Mouse (Mus musculus): ENCODE data around the gene Ing5. TPM values are rescaled to one million over a fixed set of nuclear protein-coding genes. Genes with fewer than 3 reads are reported as not detected.
"Not testable (repeated sequence)": the region's sequence is repeated elsewhere in the genome, so short reads cannot be mapped to it uniquely, and the experiment has no call there.

Ing5 gene
- total RNA-seq, 2 experiments from 2014 or later = 10.7 to 12.6 TPM

GRCm38 (mm10) chr1:93805221-93805951 lies 1.6 kb downstream of the Ing5 start:
- DNase-seq (ENCODE audit: low spot score) = no peak
- intact Hi-C loops (cut with DNase I) = loop anchor here (10.0 kb wide), 1 partner anchor 291 kb away; the partner anchor contains the start of gene Farp2

- no peak for DNase-seq (ENCODE audit: low spot score)
- intact Hi-C loops (cut with DNase I) = loop anchor here (10.0 kb wide), 1 partner anchor 294 kb away; the partner anchor contains the start of gene Farp2
These were observed 5.1 kb downstream of the Ing5 start for GRCm38 (mm10) chr1:93808871-93809270.

DNA sequence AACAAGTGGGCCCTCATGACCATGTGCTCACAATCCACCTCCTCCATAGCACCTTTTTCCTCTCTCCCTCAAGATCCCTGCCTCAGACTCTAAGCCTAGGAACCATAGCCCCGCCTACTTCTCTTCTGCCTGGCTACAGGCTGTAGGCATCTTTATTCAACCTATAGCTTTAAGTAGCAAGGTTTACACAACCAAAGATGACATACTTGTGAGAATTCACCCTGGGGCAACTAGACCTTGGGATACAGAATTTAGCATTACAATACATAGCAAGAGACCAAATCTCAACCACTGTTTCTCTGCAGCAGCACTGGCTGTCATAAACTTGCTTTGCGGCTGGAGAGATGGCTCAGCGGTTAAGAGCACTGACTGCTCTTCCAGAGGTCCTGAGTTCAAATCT lies 6.2 kb downstream of the Ing5 start:
- intact Hi-C loops (cut with DNase I) = no loop called here

GRCm38 (mm10) chr1:93811495-93812039 lies 7.8 kb downstream of the Ing5 start:
- intact Hi-C loops (cut with DNase I) = no loop called here

More for the DNA sequence above, 6.2 kb downstream of the Ing5 start:
- no peak for DNase-seq (ENCODE audit: low spot score)

GRCm38 (mm10) chr1:93817823-93818532 lies 14.2 kb downstream of the Ing5 start:
- no peak for DNase-seq (ENCODE audit: low spot score)
- intact Hi-C loops (cut with DNase I) = no loop called here

More at GRCm38 (mm10) chr1:93811495-93812039, 7.8 kb downstream of the Ing5 start:
- no peak for DNase-seq (ENCODE audit: low spot score)

GRCm38 (mm10) chr1:93818722-93819121 lies 15.0 kb downstream of the Ing5 start:
- intact Hi-C loops (cut with DNase I) = no loop called here
- DNase-seq (ENCODE audit: low spot score) = no peak

DNA sequence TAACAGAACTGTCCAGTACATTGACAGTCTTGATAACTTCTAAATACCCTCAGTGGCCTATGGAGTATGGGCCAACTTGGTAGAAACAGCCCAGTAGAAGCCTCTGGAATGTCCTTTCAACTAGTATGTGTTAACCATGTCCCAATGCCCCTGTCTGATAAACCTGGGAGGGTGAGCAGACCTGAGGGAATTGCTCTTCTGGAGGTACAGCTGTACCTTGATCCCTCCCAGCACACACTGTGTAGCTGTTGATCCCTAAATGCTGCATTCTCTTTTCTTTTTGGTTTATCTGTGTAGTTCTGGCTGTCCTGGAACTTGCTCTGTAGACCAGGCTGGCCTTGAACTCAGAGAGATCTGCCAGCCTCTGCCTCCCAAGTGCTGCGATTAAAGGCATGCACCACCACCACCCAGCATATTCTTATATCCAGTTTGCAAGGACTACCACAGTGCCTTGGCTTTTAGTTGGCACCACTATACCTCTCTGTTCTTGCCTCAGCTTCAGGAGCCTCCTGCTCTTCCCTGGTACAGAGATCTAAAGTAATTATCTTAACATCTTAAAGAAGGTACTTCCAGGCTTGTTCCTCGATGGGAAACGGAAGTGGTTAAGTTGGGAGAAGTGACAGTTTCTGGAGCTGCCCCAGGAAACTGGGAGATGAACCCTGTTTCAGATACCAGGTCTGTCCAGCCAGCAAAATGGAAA lies 20.2 kb downstream of the Ing5 start:
- intact Hi-C loops (cut with DNase I) = no loop called here
- no peak for DNase-seq (ENCODE audit: low spot score)

DNA sequence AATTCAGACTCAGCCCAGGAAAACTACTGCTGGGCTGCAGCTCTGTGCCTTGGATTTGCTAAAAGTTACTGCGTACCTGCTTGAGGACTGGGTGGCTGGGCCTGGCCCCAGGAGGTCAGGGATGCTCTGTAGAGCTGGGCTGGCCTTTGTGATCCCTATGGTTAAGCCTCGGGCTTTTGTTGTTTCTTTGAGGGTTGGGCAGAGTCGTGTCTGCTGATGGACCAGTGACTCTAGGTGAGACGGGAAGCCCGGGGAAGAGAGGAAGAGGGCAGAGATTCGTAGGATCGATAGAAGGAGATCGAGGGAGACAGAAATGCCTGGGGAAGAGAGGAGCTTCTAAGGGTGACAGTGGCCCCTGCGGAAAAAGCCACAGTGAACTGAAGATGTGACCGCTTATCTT lies 20.8 kb downstream of the Ing5 start, which contains the start of gene D2hgdh:
Gene D2hgdh (plus strand): TSS at position 301 of the 400 bp plus-strand sequence.
- no peak for DNase-seq (ENCODE audit: low spot score)
- intact Hi-C loops (cut with DNase I) = no loop called here

DNA sequence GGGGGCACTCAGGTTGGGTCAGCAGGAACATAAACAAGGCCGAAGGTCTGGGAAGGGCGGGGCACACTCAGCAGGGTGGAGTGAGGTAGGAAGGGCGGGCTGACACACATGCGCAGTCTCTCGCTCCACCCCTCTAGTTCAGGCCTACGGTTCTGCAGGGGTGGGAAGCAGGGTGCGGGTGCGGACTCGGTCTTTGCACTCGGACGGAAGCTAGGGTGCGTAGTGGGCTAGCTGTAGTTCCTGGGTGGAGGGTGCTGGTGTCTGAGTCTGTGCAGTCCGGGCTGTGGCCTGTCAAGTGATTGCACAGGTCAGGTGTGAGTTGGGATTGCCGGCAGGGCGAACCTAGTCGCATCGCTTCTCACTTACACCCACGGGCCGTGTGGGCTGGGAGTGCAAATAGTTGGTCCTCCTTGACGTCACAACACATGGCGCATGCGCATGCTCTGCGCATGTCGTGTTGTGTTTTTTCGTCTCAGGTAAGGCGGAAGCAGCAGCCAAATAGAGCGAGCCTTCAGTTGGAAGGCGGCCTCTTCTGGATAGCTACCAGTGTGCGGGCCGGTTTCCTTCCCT lies 21.4 kb downstream of the Ing5 start:
- peak; percentile 92 for DNase-seq (ENCODE audit: low spot score)
- intact Hi-C loops (cut with DNase I) = no loop called here

GRCm38 (mm10) chr1:93825771-93826539 lies 22.2 kb downstream of the Ing5 start:
- intact Hi-C loops (cut with DNase I) = no loop called here
- DNase-seq (ENCODE audit: low spot score) = no peak

- intact Hi-C loops (cut with DNase I) = no loop called here
- no peak for DNase-seq (ENCODE audit: low spot score)
These were observed 22.7 kb downstream of the Ing5 start for GRCm38 (mm10) chr1:93826540-93826835.

DNA sequence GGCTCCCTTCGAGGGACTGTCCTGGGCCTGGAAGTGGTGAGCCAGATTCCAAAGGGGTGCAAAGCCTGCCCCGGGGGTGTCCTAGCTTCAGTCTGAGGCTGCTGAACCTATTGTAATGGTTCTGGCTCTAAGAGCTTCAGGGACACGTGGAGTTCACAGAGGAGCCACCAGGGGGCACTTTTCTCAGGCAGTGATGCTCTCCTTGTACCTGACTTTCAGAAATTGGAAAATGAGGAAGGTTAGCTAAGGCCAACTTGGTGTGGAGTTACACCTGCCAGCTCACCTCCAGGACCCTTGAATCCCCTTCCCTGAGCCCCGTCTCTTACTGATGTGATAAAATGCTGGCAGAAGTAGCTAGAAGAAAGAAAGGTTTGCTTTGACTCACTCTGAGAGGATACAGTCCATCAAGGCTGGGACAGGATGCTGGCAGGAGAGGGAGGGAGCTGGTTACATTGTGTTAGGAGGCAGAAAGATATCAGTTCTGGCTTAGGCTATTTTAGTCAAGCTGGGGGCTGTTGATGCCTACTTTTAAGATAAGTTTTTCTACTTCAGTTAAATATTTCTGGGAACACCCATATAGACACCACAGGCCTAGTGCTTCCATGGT lies 29.1 kb downstream of the Ing5 start:
- DNase-seq (ENCODE audit: low spot score) = not testable (repeated sequence)
- intact Hi-C loops (cut with DNase I) = loop anchor here (10.0 kb wide), 1 partner anchor 242 kb away; no protein-coding TSS in a partner anchor

- DNase-seq (ENCODE audit: low spot score) = no peak
- intact Hi-C loops (cut with DNase I) = loop anchor here (10.0 kb wide), 1 partner anchor 240 kb away; no protein-coding TSS in a partner anchor
These were observed 30.9 kb downstream of the Ing5 start for GRCm38 (mm10) chr1:93834671-93835150.

- no peak for DNase-seq (ENCODE audit: low spot score)
- intact Hi-C loops (cut with DNase I) = loop anchor here (10.0 kb wide), 1 partner anchor 240 kb away; no protein-coding TSS in a partner anchor
These were observed 31.4 kb downstream of the Ing5 start for GRCm38 (mm10) chr1:93835211-93835610.

GRCm38 (mm10) chr1:93835876-93836531 lies 32.2 kb downstream of the Ing5 start:
- no peak for DNase-seq (ENCODE audit: low spot score)
- intact Hi-C loops (cut with DNase I) = loop anchor here (10.0 kb wide), 1 partner anchor 239 kb away; no protein-coding TSS in a partner anchor

GRCm38 (mm10) chr1:93836532-93836913 lies 32.8 kb downstream of the Ing5 start:
- DNase-seq (ENCODE audit: low spot score) = no peak
- intact Hi-C loops (cut with DNase I) = loop anchor here (10.0 kb wide), 1 partner anchor 238 kb away; no protein-coding TSS in a partner anchor

DNA sequence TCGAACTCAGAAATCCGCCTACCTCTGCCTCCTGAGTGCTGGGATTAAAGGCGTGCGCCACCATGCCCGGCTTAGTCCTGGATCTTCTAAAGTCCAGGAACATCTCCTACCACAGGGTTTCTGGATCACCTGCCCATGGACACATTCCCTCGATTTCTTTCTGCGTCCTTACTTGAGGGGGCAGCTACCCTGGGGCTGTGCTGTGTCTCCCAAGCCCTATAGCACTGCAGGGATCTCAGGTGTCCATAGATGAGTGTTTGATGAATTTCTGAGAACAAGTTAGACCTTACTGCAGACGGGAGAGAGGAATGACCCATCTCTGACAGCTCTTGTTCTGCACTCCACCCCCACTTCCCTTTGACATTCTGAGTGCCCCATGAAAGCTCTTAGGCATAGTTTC lies 33.6 kb downstream of the Ing5 start:
- intact Hi-C loops (cut with DNase I) = loop anchor here (10.0 kb wide), 1 partner anchor 237 kb away; no protein-coding TSS in a partner anchor
- DNase-seq (ENCODE audit: low spot score) = no peak

- intact Hi-C loops (cut with DNase I) = loop anchor here (10.0 kb wide), 1 partner anchor 236 kb away; no protein-coding TSS in a partner anchor
- DNase-seq (ENCODE audit: low spot score) = not testable (repeated sequence)
These were observed 34.8 kb downstream of the Ing5 start for GRCm38 (mm10) chr1:93838569-93838968.

Measured in heart, postnatal 25 days (tissue).